Mouse (Mus musculus) kidney, adult 2 months (tissue): ENCODE results near the gene Prdm1.

Experiments
- CTCF ChIP-seq: fragments of 200-500 bp; conservative IDR thresholded peaks from 2 replicates; pipeline ENCODE4 v1.5.1; 2011; ENCODE audit warnings: low read depth, mild to moderate bottlenecking, control low read depth, low read length, moderate library complexity, mixed read lengths; ENCODE audit not compliant: insufficient read depth, insufficient read length
- POLR2A ChIP-seq: fragments of 200-500 bp; IDR thresholded peaks from one replicate; pipeline ENCODE4 v1.6.1; 2011; ENCODE audit warnings: low read depth, low read length, control low read depth

- TF ChIP-seq CTCF (no peak), POLR2A (no peak)
Measured at GRCm38 (mm10) chr10:44427426-44427825, 100.9 kb downstream of the Prdm1 start.
